Mouse (Mus musculus) hindbrain, postnatal 0 days (tissue): Measurements from ENCODE around the gene Zfp960. TPM values are rescaled to one million over a fixed set of nuclear protein-coding genes. Genes with fewer than 3 reads are reported as not detected.
"Not testable (repeated sequence)": the region's sequence is repeated elsewhere in the genome, so short reads cannot be mapped to it uniquely, and the experiment has no call there.

Experiments used
- ATAC-seq: fragments of 200-750 bp; cut with Nextera tagmentation; 2 replicates; pipeline ENCODE4 v1.8.0; 2017; ENCODE audit warnings: mild to moderate bottlenecking, moderate TSS enrichment, moderate library complexity
- DNase-seq: peaks from one replicate; pipeline ENCODE4 v3.0.0-alpha.2; 2015; ENCODE audit warnings: low spot score
- H3K27ac ChIP-seq: fragments of 300-500 bp; sonication (generic); 2 replicates; pipeline ENCODE4 v1.5.1; 2014; ENCODE audit warnings: mild to moderate bottlenecking
- H3K27me3 ChIP-seq: fragments of 300-500 bp; sonication (generic); 2 replicates; pipeline ENCODE4 v1.6.1; 2014; ENCODE audit warnings: low read length, mixed read lengths; ENCODE audit not compliant: insufficient read depth
- H3K36me3 ChIP-seq: fragments of 300-500 bp; sonication (generic); 2 replicates; pipeline ENCODE4 v1.6.1; 2014; ENCODE audit warnings: low read length, mixed read lengths; ENCODE audit not compliant: insufficient read depth
- H3K4me1 ChIP-seq: fragments of 300-500 bp; sonication (generic); 2 replicates; pipeline ENCODE4 v1.6.1; 2014; ENCODE audit warnings: antibody characterized with exemption, low read length, mixed read lengths; ENCODE audit not compliant: insufficient read depth
- H3K4me2 ChIP-seq: fragments of 300-500 bp; sonication (generic); 2 replicates; pipeline ENCODE4 v1.6.1; 2014; ENCODE audit warnings: low read depth, mild to moderate bottlenecking, low read length, moderate library complexity, mixed read lengths
- H3K4me3 ChIP-seq: fragments of 300-500 bp; sonication (generic); 2 replicates; pipeline ENCODE4 v1.5.1; 2014; ENCODE audit warnings: low read length
- H3K9ac ChIP-seq: fragments of 300-500 bp; sonication (generic); replicated peaks from 2 replicates; pipeline ENCODE4 v1.6.1; 2014; ENCODE audit warnings: mild to moderate bottlenecking, low read length, moderate library complexity, mixed read lengths
- H3K9me3 ChIP-seq: fragments of 300-500 bp; sonication (generic); 2 replicates; pipeline ENCODE4 v1.6.1; 2016; ENCODE audit warnings: low read length, mixed read lengths
- WGBS: fragments of 180-500 bp; shearing (Covaris S2); extraction: QIAGEN DNeasy Blood & Tissue Kit; methylation state at CpG from one replicate; pipeline ENCODE4 v1.1.7; 2014; 5-methylcytosine and 5-hydroxymethylcytosine counted together
- polyA plus RNA-seq: library from polyadenylated mRNA; unstranded; fragments of >200 nt; fragmentation: Nextera tagmentation; extraction: Ambion mirVana; gene quantifications from 2 replicates; pipeline ENCODE4 v1.2.1, GENCODE M21; 2015
- total RNA-seq: library from RNA; depleted of rRNA; stranded (reverse); fragments of >200 nt; gene quantifications from 2 replicates; pipeline ENCODE4 v1.2.3, GENCODE M21; 2014; rRNA removed

Zfp960 gene
- 1.3 and 1.5 TPM in 2 replicates for total RNA-seq
- polyA plus RNA-seq, result 1.6 and 1.8 TPM in 2 replicates

DNA sequence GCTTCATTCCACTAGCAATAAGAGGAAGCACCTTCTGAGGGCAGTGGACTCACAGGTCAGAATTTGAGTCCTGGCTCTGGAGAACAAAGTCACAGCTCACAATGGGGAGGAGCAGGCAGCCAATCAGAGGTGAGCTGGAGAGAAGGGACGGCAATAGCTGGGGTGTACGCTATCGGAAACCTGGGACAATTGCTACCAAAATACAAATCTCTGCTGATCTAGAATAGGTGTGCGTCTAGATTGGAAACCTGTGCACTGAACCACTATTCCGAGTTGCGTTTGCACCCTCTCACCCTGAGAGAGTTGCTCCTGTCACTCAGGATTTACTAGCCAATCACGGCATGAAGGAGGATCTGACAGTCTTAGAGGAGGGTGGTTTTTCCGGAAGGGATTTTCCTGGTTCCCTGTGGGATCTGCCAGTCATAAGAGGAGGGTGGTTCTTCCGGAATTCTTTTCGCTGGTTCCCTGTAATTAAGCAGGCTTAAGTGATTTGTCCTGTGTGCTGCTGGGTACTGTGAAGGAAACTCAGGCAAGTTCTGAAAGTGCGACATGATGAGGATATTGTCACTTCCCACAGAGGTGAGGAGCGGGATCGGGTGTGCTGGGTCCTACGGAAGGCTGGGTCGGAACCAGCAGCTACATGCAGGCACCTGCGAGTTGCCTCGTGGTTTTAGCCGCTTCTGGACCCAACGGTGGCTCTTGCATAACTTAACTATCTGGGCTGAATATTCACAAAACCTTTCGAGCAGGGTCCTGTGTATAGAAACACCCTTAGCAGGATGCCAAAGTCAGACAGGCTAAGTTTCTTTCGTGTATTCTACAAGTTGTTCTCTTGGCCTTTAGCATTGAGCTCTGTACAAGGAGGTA lies at the start of gene Zfp960:
Gene Zfp960, plus strand, starts transcription at position 486 of the 867 bp plus-strand sequence.
- H3K27me3 ChIP-seq, H3K27ac ChIP-seq, H3K9ac ChIP-seq, H3K9me3 ChIP-seq, H3K4me1 ChIP-seq, H3K36me3 ChIP-seq: not testable (repeated sequence)
- DNase-seq (peak; percentile 92), ATAC-seq (peak; percentile 100)
- Histone ChIP-seq H3K4me3 (peak within 1 kb of the TSS; percentile 40), H3K4me2 (peak within 1 kb of the TSS; percentile 47)
- WGBS, result under 1% methylated on average over 16 of the region's 21 CpGs

GRCm38 (mm10) chr17:17018071-17018470 lies 45.8 kb upstream of the Zfp960 start:
- H3K9ac ChIP-seq, H3K4me3 ChIP-seq, H3K4me2 ChIP-seq, H3K9me3 ChIP-seq, H3K4me1 ChIP-seq, H3K27me3 ChIP-seq, DNase-seq, H3K27ac ChIP-seq, ATAC-seq, H3K36me3 ChIP-seq: not testable (repeated sequence)
- 96% methylated on average over 2 of the region's 2 CpGs for WGBS

DNA sequence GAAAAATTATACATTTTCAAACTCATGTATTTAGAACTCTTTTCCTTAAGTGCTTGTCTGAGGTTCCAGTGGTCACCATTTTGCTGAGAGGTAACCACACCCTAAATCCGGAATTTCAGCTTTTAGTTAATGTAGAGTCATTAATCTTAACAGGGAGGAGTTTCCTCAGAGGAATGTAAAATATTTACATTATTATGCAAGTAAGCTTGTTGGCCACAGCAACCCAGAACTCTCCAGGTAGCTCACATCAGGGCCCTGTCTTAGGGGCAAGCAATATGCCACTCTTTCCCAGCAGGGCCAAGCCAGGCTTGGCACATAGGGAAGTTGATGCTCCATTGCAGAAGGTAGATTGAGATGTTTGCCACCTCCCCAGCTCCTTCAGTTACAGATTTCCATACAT lies 4.3 kb upstream of the Zfp960 start:
- H3K9ac ChIP-seq, H3K4me2 ChIP-seq, H3K4me1 ChIP-seq, ATAC-seq, H3K36me3 ChIP-seq, H3K4me3 ChIP-seq, DNase-seq, H3K27me3 ChIP-seq, H3K9me3 ChIP-seq, H3K27ac ChIP-seq: not testable (repeated sequence)
- WGBS, result 68% methylated on average over 1 of the region's 1 CpGs

GRCm38 (mm10) chr17:17120830-17121502 lies 57.1 kb downstream of the Zfp960 start, which contains the start of gene Zfp97:
TSS of gene Zfp97 (plus strand) at chr17:17121415.
- DNase-seq, H3K4me3 ChIP-seq, H3K9ac ChIP-seq, H3K4me2 ChIP-seq, H3K9me3 ChIP-seq, H3K27ac ChIP-seq, H3K4me1 ChIP-seq, H3K36me3 ChIP-seq, H3K27me3 ChIP-seq: not testable (repeated sequence)
- no CpG with 5 or more reads among the region's 8 CpGs for WGBS
- ATAC-seq, result peak; percentile 99

Other genes with a start within 250 kb of the Zfp960 start
- 0.22 and 1.6 TPM in 2 replicates for gene Zfp97, start 57.3 kb downstream of the Zfp960 start, total RNA-seq
- 2.0 and 3.2 TPM in 2 replicates for gene Zfp97, start 57.3 kb downstream of the Zfp960 start, polyA plus RNA-seq